Mouse (Mus musculus): ENCODE measurements around the gene Alx1. TPM values are rescaled to one million over a fixed set of nuclear protein-coding genes. Genes with fewer than 3 reads are reported as not detected.

The Alx1 gene
- polyA plus RNA-seq, 1 experiment = not detected

DNA sequence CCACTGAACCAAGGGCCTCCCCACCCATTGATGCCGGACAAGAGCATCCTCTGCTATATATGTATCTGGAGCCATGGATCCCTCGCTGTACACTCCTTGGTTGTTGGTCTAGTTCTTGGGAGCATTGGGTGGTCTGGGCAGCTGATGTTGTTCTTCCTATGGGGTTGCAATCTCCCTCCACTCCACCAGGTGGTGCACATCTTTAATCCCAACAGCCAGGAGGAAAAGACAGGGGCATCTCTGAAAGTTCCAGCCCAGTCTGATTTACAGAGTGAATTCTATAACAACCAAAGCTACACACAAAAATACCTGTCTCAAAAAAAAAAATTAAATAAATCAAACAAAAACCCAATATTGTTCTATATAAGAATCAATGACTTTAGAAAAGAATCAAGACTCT is 70.4 kb downstream of the Alx1 start:
- no peak for TF ChIP-seq GATA1 (IDR thresholded peaks at IDR 0.05; ENCODE audit: low read length)

Other genes starting within 250 kb of the Alx1 start
- not detected in 2 replicates for gene Lrriq1, start 206.1 kb upstream of the Alx1 start, polyA plus RNA-seq (2012)